Mouse (Mus musculus): Measurements from ENCODE around the gene Gm42878. TPM values are rescaled to one million over a fixed set of nuclear protein-coding genes. Genes with fewer than 3 reads are reported as not detected.

Gene Gm42878
- total RNA-seq, 2 experiments from 2014 or later = not detected

- no peak for DNase-seq
Observed at GRCm38 (mm10) chr5:121493305-121493704, 52.0 kb downstream of the Gm42878 start.

DNA sequence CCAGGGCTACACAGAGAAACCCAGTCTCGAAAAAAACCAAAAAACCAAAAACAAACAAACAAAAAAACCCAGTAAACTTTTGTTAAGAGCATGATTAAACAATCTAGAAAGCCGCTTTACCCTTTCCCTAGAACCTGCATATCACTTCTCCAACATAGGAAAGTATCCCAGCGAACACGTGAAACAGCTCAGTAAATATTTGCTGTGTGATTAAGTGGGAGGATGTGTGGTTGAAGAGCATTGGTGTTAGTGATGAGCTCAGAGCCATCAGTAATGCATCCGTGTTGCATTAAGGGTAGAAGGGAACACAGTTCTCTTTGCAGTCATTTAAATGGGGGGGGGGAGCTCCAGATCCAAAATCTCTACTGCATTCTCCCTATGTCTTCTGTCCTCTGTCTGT is 60.5 kb downstream of the Gm42878 start:
- DNase-seq = no peak

DNA sequence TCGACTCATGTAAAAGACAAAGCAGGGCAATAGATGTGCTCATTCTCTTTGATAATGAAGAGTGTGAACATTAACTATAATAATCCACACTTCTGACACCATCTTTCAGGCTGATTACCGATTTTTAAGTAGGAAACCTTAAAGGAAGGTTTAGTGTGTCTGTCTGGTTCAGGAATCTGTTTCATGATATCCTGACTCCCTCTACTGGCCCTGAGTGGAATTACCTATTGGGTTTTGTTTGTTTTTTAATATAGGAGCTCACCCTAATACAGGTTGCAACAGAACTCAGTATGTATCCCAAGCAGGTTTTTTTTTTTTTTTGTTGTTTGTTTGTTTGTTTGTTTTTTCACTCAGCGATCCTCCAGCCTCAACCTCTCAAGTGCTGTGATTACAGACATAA is 67.6 kb downstream of the Gm42878 start:
- peak; percentile 46 for DNase-seq

DNA sequence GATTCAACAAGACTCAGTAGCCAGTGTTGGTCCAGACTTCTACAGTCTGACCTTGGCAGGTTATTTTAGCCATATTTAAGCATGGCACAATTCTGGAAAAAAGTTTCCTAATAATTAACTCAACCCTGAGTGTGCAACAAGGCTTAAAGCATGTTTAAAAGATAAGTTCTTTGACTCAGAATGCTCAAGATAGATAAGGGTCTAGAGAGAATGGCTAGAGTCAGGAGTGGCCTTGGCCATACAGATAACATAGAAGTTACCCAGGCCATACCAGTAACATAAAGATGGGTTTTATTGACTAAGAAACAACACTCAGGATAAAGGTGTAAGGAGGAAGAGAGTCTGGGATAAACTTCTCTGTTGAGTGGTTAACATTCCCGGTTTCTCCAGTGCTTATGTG is 69.2 kb downstream of the Gm42878 start:
- no peak for DNase-seq

GRCm38 (mm10) chr5:121474610-121475009 is 70.7 kb downstream of the Gm42878 start:
- no peak for DNase-seq

DNA sequence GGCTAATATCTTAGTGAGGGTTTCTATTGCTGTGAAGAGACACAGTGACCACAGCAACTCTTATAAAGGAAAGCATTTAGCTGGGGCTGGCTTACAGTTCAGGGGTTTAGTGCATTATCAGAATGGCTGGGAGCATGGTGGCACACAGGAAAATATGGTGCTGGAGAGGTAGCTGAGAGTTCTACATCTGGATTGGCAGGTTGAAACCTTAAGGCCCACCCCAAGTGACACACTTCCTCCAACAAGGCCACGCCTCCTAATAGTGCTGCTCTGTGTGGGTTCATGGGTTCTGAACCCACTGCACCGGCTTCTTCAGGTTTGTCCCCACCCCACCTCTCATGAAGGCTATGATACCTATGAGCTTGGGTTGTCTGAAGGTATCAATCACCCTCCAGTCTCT is 72.9 kb downstream of the Gm42878 start:
- no peak for DNase-seq

DNA sequence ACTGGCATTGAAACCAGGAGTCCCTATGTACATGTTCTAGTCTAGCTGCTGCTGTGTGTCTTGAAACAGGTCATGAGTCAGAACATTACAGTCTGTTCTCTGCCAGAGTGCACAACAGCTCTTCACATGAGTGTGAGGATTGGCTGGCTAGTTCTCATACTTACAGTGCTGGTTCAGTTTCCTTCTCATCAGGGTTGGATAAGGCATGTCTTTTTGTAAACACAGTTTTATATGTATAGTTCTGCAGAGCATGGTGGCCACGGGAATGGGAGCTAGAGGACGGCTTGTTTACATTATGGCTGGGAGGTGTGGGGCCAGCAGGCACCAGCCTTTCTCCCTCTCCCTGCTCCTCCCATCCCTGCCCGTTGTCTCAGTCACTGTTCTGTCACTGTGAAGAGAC is 75.7 kb downstream of the Gm42878 start:
- no peak for DNase-seq

Other genes with a start within 250 kb of the Gm42878 start
- 10 to 100 TPM; 55.0 to 66.2 TPM for gene Trafd1, start 159.8 kb downstream of the Gm42878 start, total RNA-seq (2021)
- 10 to 100 TPM; 21.6 TPM for gene Naa25, start 147.5 kb downstream of the Gm42878 start, total RNA-seq (2021)
- gene Tmem116, start 93.6 kb downstream of the Gm42878 start, total RNA-seq (2021) = 1 to 10 TPM; 5.5 to 5.6 TPM
- gene Erp29, start 93.0 kb downstream of the Gm42878 start, total RNA-seq (2021) = 100 to 1,000 TPM; 110 TPM
- gene Adam1b, start 42.0 kb downstream of the Gm42878 start, total RNA-seq (2021) = not detected
- 1 to 10 TPM; 3.1 to 3.8 TPM for gene Adam1a, start within 50 bp of the Gm42878 start, total RNA-seq (2021)
- gene Mapkapk5, start 423 bp upstream of the Gm42878 start, total RNA-seq (2021) = 10 to 100 TPM; 55.7 to 61.0 TPM
- gene Aldh2, start 48.3 kb upstream of the Gm42878 start, total RNA-seq (2021) = 100 to 1,000 TPM in 1 of 2 experiments, 10 to 100 TPM in 1; 95.1 to 103 TPM
- 10 to 100 TPM; 21.0 to 21.2 TPM for gene Acad12, start 73.5 kb upstream of the Gm42878 start, total RNA-seq (2021)
- gene Acad10, start 115.0 kb upstream of the Gm42878 start, total RNA-seq (2021) = 1 to 10 TPM; 7.1 to 7.8 TPM
- gene Brap, start 115.1 kb upstream of the Gm42878 start, total RNA-seq (2021) = 10 to 100 TPM; 26.8 to 32.0 TPM
- gene Atxn2, start 165.9 kb upstream of the Gm42878 start, total RNA-seq (2021) = 100 to 1,000 TPM; 174 to 180 TPM

All from heart, postnatal 4 days (tissue).